Mouse (Mus musculus) neural tube, embryonic 14.5 days (tissue): ENCODE measurements at regions not wholly inside any gene's neighbourhood (a gene's known extent, or its start where the extent isn't known, plus 50 kb on each side); places are given as distances from the start of the nearest gene placed in this dataset.

ENCODE experiments used
- ATAC-seq: fragments of 200-750 bp; cut with Nextera tagmentation; 2 replicates; pipeline ENCODE4 v1.8.0; 2017; ENCODE audit warnings: low read depth, mild to moderate bottlenecking, moderate TSS enrichment, moderate library complexity
- H3K27ac ChIP-seq: fragments of 300-500 bp; sonication (generic); 2 replicates; pipeline ENCODE4 v1.5.1; 2014; ENCODE audit warnings: low read depth, mild to moderate bottlenecking, control low read depth, low read length, moderate library complexity, mixed read lengths
- H3K27me3 ChIP-seq: fragments of 300-500 bp; sonication (generic); 2 replicates; pipeline ENCODE4 v1.6.1; 2014; ENCODE audit warnings: low read length; ENCODE audit not compliant: control insufficient read depth, insufficient read depth
- H3K36me3 ChIP-seq: fragments of 300-500 bp; sonication (generic); 2 replicates; pipeline ENCODE4 v1.6.1; 2014; ENCODE audit warnings: low read length, mixed read lengths; ENCODE audit not compliant: control insufficient read depth, insufficient read depth
- H3K4me1 ChIP-seq: fragments of 300-500 bp; sonication (generic); 2 replicates; pipeline ENCODE4 v1.6.1; 2014; ENCODE audit warnings: low read length; ENCODE audit not compliant: control insufficient read depth, insufficient read depth
- H3K4me2 ChIP-seq: fragments of 300-500 bp; sonication (generic); 2 replicates; pipeline ENCODE4 v1.6.1; 2014; ENCODE audit warnings: mild to moderate bottlenecking, low read depth, low read length, control low read depth
- H3K4me3 ChIP-seq: fragments of 300-500 bp; sonication (generic); 2 replicates; pipeline ENCODE4 v1.5.1; 2014; ENCODE audit warnings: low read depth, low read length, control low read depth, mixed read lengths
- H3K9ac ChIP-seq: fragments of 300-500 bp; sonication (generic); replicated peaks from 2 replicates; pipeline ENCODE4 v1.6.1; 2014; ENCODE audit warnings: low read depth, mild to moderate bottlenecking, control low read depth, low read length, mixed read lengths
- H3K9me3 ChIP-seq: fragments of 300-500 bp; sonication (generic); 2 replicates; pipeline ENCODE4 v1.6.1; 2016; ENCODE audit warnings: low read length; ENCODE audit not compliant: control insufficient read depth
- WGBS: fragments of 180-500 bp; shearing (Covaris S2); extraction: QIAGEN DNeasy Blood & Tissue Kit; methylation state at CpG from one replicate; pipeline ENCODE4 v1.1.7; 2014; 5-methylcytosine and 5-hydroxymethylcytosine counted together

DNA sequence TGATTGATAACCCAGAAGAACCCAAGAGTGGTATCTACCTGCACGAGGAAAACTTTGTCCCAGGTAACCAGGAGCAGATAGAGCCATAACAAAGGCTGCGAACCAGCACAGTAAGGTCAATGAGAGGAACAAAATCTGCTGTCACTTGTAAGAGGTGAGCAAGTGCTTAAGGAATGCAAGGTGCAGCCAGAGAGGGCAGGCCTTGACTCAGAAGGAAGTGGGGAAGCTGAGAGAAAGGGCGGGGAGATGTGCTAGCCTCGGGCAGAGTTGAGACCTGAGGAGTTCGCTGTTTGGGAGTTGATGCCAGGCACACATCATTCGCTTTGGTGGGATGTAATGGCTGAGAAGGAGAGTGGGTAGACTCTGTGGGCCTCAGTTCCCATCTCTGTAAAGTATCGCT, 205.5 kb downstream of the Gm19410 start:
- H3K9ac ChIP-seq: no peak overlapping the region
- no peaks in the 10 kb centered on the region for H3K9me3 ChIP-seq
- no peaks in the 10 kb centered on the region for H3K4me1 ChIP-seq
- no peaks in the 10 kb centered on the region for H3K27me3 ChIP-seq
- no peak for ATAC-seq
- no peak overlapping the region for H3K4me3 ChIP-seq
- no peak overlapping the region for H3K4me2 ChIP-seq
- no peak overlapping the region for H3K27ac ChIP-seq
- 87% methylated on average over 7 of the region's 7 CpGs for WGBS
- no peaks in the 10 kb centered on the region for H3K36me3 ChIP-seq

GRCm38 (mm10) chr8:35974323-35975029, 208.9 kb downstream of the Gm19410 start:
- H3K4me2 ChIP-seq: no peak overlapping the region
- H3K27ac ChIP-seq: no peak overlapping the region
- no peaks in the 10 kb centered on the region for H3K36me3 ChIP-seq
- H3K9me3 ChIP-seq: no peaks in the 10 kb centered on the region
- H3K4me3 ChIP-seq: no peak overlapping the region
- no peaks in the 10 kb centered on the region for H3K27me3 ChIP-seq
- ATAC-seq: no peak
- no peak overlapping the region for H3K9ac ChIP-seq
- H3K4me1 ChIP-seq: no peaks in the 10 kb centered on the region
- WGBS: 64% methylated on average over 10 of the region's 10 CpGs

DNA sequence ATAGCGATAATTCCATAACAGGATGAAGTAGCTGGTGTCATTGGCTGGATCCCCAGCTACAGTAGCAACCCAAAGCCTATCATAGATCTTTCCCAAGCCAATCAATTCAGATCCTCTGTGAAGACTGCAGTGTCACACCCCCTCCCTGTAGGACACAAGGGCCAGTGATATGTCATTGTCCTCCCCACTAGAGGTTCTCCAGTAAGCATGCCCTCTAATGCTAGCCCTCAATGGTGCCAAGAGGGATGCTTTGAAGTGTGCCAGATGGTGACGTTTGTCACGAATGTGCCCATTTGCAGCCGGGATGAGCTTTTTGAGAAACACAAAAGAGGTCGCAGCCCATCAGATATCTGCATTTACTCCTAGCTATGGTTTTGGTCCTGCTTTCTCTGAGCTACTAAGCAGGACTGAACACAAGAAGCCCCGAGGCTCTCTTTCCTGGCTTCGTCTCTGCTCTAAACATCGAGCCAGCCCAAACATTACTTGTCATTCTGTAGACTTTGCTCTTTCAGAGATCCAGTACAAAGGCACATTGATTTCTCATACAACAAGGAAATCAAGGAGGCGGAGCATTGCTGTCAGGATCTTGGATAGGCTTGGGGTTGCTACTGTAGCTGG, 214.2 kb downstream of the Gm19410 start:
- Histone ChIP-seq H3K4me2 (no peak overlapping the region), H3K9ac (no peak overlapping the region), H3K4me1 (no peaks in the 10 kb centered on the region), H3K36me3 (no peaks in the 10 kb centered on the region), H3K9me3 (no peaks in the 10 kb centered on the region), H3K27me3 (no peaks in the 10 kb centered on the region), H3K4me3 (no peak overlapping the region), H3K27ac (no peak overlapping the region)
- WGBS: 77% methylated on average over 9 of the region's 9 CpGs
- ATAC-seq: no peak

DNA sequence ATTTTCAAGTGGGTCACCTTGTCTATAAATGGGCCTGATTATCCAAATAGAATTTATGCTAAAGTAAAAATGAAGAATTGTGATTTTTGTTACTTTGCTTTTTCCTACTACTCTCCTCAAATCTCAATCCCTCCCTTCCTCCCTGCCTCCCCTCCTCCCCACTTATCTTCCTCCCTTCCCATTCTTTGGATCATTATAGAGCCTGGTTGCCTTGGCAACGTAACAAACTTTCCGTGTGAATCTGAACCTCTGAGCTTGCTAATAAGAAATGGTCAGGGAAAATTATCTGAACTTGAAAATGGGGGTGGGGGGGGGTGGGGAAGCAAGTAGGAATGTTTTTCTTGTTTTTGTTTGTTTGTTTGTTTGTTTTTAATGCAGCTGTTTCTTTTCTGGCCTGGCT, 217.5 kb downstream of the Gm19410 start:
- Histone ChIP-seq H3K4me2 (no peak overlapping the region), H3K4me3 (no peak overlapping the region), H3K27me3 (no peaks in the 10 kb centered on the region), H3K4me1 (no peaks in the 10 kb centered on the region), H3K9me3 (no peaks in the 10 kb centered on the region), H3K27ac (no peak overlapping the region), H3K36me3 (no peaks in the 10 kb centered on the region), H3K9ac (no peak overlapping the region)
- no peak for ATAC-seq
- 56% methylated on average over 2 of the region's 2 CpGs for WGBS

DNA sequence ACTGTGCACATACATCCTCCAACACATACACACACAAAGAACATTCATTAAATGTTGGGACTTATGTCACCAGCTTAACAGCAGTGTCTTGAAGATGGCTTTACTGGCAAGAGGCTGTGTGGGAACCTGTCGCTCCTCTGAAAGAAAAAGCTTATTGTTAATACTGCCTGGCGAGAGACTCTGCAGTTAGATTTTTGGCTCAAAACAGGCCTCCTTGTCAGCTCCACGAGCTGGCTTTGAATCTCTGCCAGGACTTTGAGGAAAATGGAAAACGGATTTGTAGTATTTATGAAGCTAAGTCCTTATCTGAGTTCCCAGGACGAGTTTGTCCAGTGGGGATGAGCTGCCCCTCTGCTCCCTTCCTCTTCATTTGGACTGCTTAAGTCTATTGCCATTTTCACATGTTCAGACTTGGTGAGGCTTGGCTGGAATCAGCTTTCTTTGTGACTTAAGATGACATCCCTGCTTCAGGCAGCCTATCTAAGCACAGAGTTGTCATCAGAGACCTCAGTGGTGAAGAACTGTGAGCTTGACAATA, 219.6 kb downstream of the Gm19410 start:
- ATAC-seq: no peak
- Histone ChIP-seq H3K27ac (no peak overlapping the region), H3K4me2 (no peak overlapping the region), H3K36me3 (no peaks in the 10 kb centered on the region), H3K9me3 (no peaks in the 10 kb centered on the region), H3K4me3 (no peak overlapping the region), H3K27me3 (no peaks in the 10 kb centered on the region), H3K4me1 (no peaks in the 10 kb centered on the region), H3K9ac (no peak overlapping the region)
- WGBS: 51% methylated on average over 5 of the region's 5 CpGs

GRCm38 (mm10) chr8:35987327-35987726, 221.7 kb downstream of the Gm19410 start:
- Histone ChIP-seq H3K36me3 (no peaks in the 10 kb centered on the region), H3K4me1 (no peaks in the 10 kb centered on the region), H3K4me3 (no peak overlapping the region), H3K27me3 (no peaks in the 10 kb centered on the region), H3K9ac (no peak overlapping the region), H3K4me2 (no peak overlapping the region), H3K9me3 (no peaks in the 10 kb centered on the region), H3K27ac (no peak overlapping the region)
- WGBS: 84% methylated on average over 5 of the region's 5 CpGs
- no peak for ATAC-seq

DNA sequence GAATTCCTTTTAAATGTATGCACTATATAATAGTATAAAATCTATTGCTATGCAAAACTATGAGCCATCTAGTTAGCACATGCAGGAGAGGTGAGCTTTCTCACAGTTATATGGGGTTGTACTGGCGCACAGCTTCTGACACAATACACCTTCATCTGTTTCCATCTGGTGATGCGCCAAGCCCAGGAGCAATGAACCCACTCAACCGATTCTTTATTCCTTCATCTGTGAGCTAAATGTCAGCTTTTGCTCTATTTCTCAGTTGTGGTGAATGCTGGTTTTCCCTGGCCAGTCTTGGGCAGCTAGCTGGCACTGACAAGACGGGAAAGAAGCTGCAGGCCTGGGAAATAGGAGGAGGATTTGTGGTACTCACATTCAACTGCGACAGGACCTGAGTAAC, 225.4 kb downstream of the Gm19410 start:
- no peaks in the 10 kb centered on the region for H3K4me1 ChIP-seq
- H3K27ac ChIP-seq: peak overlapping the region; percentile 1; the same call in 1 of the 2 replicates
- 74% methylated on average over 5 of the region's 5 CpGs for WGBS
- no peak overlapping the region for H3K4me3 ChIP-seq
- no peaks in the 10 kb centered on the region for H3K36me3 ChIP-seq
- no peak overlapping the region for H3K4me2 ChIP-seq
- no peak for ATAC-seq
- no peak overlapping the region for H3K9ac ChIP-seq
- no peaks in the 10 kb centered on the region for H3K9me3 ChIP-seq
- H3K27me3 ChIP-seq: no peaks in the 10 kb centered on the region

DNA sequence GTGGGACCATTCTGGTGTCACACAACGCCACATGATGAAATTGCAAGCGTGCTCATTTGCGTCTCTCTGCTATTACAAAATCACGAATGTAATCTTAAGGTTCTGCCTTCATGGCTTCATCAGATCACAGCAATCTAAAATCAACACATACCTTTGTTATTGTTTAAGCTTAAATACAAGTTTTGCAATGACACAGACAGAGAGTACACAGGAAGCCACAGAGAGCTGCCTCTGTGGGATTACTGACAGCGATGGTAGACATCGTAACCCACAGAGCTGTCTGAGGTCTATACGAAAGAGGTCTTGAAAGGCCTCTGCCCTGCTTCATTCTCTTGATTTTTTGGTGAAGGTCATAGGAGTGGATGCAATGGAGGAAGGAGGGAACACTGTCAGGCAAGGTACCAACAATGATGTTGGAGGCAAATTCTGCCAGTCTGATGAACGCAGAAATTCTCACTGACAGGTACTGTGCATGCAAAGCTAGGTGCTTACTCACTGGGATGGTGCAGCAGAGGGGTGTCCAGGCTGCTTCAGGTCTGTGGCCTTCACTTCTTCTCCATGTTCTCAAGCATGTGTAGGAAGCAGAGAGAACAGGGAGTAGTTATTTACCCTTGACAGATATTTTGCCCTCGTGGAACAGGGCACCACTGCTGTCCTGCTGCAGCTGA, 226.5 kb downstream of the Gm19410 start:
- no peak for ATAC-seq

More for the DNA sequence above, 226.5 kb downstream of the Gm19410 start:
- Histone ChIP-seq H3K9ac (no peak overlapping the region), H3K27ac (no peak overlapping the region), H3K9me3 (no peaks in the 10 kb centered on the region), H3K4me1 (no peaks in the 10 kb centered on the region), H3K4me2 (no peak overlapping the region), H3K27me3 (no peaks in the 10 kb centered on the region), H3K36me3 (no peaks in the 10 kb centered on the region), H3K4me3 (no peak overlapping the region)
- WGBS: 78% methylated on average over 9 of the region's 9 CpGs
